Mouse (Mus musculus) stomach, adult 2 months (tissue): Measurements from ENCODE around the gene Pcf11. TPM values are rescaled to one million over a fixed set of nuclear protein-coding genes. Genes with fewer than 3 reads are reported as not detected.

Experiments
- polyA plus RNA-seq: library from polyadenylated mRNA; depleted of rRNA; stranded (reverse); fragments of >200 nt; gene quantifications from 2 replicates; pipeline ENCODE4 v1.2.3, GENCODE M21; 2012; rRNA removed

The Pcf11 gene
- 8.2 and 8.9 TPM in 2 replicates for polyA plus RNA-seq

GRCm38 (mm10) chr7:92669507-92670471 lies at the start of gene Pcf11:
Gene Pcf11 (minus strand): TSS chr7:92669934.

GRCm38 (mm10) chr7:92637021-92637625 lies 32.6 kb downstream of the Pcf11 start, which contains the start of gene Ankrd42:
Gene Ankrd42 (minus strand): TSS chr7:92637142.

Other genes starting within 250 kb of the Pcf11 start
- 0.65 and 1.1 TPM in 2 replicates for gene Ccdc90b, start 108.8 kb downstream of the Pcf11 start, polyA plus RNA-seq
- gene Ankrd42, start 32.8 kb downstream of the Pcf11 start, polyA plus RNA-seq, result 0.08 and 0.10 TPM in 2 replicates
- 0.12 and 0.50 TPM in 2 replicates for gene Rab30, start 71.7 kb upstream of the Pcf11 start, polyA plus RNA-seq
- 0.01 TPM in 1 of 2 replicates, not detected in the other for gene Ddias, start 204.3 kb upstream of the Pcf11 start, polyA plus RNA-seq
- gene Prcp, start 204.5 kb upstream of the Pcf11 start, polyA plus RNA-seq, result 7.3 and 8.3 TPM in 2 replicates